Mouse (Mus musculus): ENCODE results near the gene Hbb-y.
"Not testable (repeated sequence)": the region's sequence is repeated elsewhere in the genome, so short reads cannot be mapped to it uniquely, and the experiment has no call there.

Gene Hbb-y

DNA sequence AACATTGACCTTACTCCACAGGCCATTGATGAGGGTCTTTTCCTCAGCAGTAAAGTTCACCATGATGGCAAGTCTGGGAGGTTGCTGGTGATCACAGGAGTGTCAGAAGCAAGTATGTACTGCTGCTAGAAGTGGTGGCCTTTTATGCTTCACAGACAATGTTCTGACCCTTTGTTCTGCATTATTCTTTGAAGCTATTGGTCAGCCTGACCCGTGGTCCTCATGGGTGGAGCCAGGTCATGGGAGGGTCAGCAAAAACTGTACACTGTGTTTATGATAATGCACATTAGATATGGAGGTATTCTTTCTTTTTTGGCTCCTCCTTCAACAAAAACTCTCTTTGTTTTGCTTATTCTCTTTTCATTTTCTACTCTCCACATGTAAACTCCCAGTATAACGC is at the start of gene Hbb-y:
Gene Hbb-y, minus strand, starts transcription at position 127 of the 400 bp plus-strand sequence.
- DNase-seq (ENCODE audit: extremely low spot score): no peak

DNA sequence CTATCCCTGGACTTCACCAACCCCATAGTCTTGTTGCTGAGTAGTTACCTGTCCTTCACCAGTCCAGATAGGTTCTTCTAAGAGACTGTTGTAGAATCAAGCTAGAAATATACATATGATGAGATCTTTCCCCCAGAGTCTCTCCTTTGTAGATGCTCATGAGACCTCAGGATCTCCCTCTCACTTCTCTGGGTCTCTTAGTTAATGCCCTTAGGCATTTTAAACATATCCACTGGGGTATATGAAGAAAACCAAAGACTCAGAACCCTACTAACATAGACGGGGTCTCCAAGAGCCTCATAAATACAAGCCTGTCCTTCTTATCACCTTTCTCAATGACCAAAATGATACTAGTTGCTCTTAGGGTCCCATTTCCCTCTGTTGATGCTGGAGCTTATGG is 41.4 kb upstream of the Hbb-y start, which contains the start of gene Olfr64:
Gene Olfr64, minus strand, starts transcription at position 101 of the 400 bp plus-strand sequence.
- DNase-seq (ENCODE audit: extremely low spot score): no peak

DNA sequence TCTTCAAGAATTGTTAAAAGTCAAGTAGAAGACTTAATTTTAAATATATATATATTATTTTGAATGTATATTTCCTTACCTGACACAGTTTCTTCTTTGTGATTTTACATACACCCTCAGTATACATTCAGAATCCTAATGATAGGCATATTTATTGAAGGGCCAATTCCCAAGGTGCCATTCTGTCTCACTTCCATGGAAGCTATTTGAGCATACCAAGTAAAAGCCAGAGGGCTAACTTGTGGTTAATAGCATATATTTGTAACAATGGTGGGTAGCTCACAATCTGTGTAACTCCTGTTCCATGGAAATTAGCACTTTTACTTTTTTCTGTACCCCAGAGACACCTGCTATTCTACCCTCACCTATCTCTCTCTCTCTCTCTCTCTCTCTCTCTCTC is 33.1 kb upstream of the Hbb-y start, which contains the start of gene Olfr66:
Gene Olfr66, minus strand, starts transcription at position 101 of the 400 bp plus-strand sequence.
- no peak for DNase-seq (ENCODE audit: extremely low spot score)

DNA sequence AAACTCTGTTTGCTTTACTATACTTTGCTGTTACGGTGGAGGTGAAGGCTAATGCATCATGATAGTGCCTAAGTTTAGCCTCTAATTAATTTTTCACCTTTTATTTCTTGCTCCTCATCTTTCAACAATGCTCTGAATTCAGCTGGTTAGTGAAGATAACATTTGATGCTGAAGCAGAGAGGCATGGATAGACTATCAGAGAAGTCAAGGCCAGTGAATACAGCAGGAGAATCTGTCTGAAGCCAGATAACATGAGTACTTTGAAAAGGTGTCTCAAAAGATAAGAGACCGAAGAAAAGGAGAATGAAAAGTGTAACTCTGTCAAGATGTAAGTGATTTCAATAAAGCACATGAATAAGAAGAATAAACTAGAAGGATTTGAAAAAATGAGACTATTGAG is 24.1 kb upstream of the Hbb-y start:
- no peak for DNase-seq (ENCODE audit: extremely low spot score)

DNA sequence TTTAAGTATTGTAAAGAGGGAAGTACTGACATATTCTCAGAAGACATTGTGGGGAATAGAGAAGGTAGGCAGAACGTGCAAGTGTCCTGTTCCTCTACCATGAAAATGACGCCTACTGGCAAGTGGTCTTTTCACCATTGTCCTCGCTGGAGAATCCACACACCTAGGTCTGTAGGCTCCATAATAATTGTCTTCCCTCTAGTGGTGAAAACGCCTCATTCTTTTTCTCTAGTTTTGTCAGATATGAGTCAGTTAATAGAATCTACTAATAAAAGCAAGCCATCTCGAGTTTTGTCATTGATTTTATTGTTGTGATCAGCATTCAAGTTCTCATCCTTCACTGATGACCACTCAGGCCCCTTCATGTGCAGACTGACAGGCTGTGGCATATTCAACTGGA is 21.4 kb upstream of the Hbb-y start:
- DNase-seq (ENCODE audit: extremely low spot score): no peak

DNA sequence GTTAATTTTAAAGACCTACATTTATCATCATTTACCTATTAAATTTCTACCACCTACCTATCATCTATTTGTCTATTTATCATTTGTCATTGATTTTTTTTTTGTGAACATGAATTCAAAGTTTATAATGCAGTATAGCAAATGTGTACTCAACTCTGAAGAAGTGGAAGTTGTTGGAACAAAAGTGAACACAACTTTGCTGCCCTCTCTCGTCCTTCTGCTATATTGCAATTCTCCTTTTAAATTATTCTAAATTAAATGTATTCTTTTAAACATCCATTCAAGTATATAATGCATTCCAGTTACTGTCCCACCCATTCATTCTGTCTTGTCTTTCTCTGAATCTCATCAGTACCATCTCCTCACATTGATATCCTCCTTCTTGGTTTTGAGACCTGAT is 20.0 kb upstream of the Hbb-y start:
- no peak for DNase-seq (ENCODE audit: extremely low spot score)

DNA sequence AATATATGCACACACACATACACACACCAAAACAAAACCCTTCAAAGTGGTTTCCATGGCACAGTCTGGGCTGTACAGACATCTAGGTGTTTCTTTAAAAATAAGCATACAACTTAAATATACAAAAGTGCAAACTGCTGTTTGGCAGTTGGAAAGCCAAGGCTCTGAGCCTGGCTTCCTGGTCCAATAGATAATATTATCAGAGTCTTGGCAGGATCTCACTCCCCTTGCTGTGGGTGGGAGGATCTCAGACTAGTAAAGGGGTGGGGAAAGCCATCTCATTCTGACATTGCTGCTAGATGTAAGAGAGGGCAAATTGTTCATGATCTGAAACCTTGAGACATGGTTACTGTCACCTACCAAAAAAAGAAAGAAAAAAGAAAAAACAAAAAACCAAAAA is 17.7 kb upstream of the Hbb-y start:
- DNase-seq (ENCODE audit: extremely low spot score): no peak

DNA sequence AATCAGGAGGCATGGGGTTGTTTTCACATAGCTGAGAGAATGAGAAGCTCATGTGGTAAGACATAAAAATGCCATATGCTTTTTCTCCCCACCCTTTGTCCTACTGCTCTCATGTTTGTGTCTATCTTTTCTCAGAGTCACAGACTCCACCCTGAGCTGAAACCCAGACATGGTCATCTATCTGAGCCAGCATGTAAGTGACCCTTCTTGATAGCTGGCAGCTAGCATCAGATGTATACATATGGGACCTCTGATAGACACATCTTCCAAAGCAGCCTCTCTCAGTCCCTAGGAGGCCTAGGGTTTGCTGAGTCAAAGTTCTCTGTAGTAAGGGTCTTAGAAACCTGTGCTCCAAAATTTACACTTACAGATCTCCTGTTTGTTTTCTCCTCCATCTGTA is 12.7 kb upstream of the Hbb-y start:
- no peak for DNase-seq (ENCODE audit: extremely low spot score)

DNA sequence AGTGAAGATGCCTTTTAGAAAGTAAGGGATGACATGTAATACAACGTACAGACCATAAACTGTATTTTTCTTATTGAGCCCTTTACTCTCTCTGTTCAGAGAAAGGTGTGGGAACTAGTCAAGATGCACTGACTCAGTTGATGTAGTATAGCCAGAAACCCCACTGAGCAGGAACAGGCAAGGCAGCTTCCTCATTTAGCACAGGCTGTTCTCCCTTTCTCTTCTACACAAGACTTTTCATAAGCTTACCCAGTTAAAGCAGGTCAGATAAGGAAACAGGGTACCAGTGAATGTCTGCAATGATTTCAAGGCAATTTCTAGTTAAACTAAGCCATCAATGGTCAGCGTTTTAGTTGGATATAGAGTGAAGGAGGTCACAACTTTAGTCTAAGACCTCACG is 8.5 kb upstream of the Hbb-y start:
- no peak for DNase-seq (ENCODE audit: extremely low spot score)

DNA sequence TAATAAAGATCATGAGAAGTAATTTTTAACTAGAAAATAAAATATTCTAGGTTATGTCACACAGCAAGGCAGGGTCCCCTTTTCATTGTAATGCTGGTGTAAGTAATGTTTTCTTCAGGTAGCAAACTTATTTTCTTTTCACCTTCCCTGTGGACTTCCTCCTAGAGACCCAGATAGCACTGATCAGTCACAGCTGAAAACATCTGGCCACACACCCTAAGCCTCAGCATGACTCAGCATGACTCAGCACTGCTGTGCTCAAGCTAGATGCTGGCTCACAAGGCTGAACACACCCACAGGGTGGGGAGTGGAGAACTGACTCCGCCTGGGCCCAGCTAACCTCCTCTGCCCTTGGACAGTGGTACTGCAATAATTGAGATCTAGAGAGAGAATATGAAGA is 7.8 kb upstream of the Hbb-y start:
- DNase-seq (ENCODE audit: extremely low spot score): no peak

DNA sequence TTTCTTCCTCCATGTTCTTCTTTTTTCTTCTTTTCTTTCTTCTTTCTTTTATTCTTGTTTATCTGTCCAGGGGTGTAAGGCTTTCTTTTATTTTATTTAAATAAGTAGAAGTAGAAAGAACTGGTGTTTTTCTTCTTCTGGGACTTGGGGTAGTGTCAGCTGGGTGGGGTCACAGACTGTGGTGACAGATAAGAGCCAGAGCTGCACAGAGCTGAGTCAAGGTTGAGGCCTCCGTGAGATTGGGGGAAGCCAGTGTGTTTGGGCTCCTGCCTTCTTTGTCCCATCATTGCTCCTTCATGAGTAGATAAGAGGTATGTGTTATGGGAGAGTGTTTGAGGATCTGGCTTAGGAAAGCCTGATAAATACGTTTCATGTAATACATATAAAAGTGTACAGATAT is 6.1 kb upstream of the Hbb-y start:
- no peak for DNase-seq (ENCODE audit: extremely low spot score)

DNA sequence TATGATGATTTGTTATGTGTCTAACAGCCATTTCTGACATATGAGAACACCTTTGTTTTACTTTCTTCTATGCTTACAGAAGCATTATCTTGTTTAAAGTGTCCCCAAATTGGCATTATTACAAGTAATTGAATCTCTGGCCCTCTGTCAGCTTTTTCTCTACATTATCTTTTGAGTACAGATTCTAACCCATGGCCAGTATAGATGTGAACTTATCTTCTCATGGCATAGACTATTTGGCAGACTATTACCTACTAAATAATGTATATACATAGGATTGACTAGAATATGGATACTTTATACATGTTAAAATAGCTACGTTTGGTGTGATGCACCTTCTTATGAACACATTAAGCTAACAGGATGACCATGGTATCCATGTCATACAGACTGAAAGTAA is 1.7 kb upstream of the Hbb-y start:
- no peak for DNase-seq (ENCODE audit: extremely low spot score)

DNA sequence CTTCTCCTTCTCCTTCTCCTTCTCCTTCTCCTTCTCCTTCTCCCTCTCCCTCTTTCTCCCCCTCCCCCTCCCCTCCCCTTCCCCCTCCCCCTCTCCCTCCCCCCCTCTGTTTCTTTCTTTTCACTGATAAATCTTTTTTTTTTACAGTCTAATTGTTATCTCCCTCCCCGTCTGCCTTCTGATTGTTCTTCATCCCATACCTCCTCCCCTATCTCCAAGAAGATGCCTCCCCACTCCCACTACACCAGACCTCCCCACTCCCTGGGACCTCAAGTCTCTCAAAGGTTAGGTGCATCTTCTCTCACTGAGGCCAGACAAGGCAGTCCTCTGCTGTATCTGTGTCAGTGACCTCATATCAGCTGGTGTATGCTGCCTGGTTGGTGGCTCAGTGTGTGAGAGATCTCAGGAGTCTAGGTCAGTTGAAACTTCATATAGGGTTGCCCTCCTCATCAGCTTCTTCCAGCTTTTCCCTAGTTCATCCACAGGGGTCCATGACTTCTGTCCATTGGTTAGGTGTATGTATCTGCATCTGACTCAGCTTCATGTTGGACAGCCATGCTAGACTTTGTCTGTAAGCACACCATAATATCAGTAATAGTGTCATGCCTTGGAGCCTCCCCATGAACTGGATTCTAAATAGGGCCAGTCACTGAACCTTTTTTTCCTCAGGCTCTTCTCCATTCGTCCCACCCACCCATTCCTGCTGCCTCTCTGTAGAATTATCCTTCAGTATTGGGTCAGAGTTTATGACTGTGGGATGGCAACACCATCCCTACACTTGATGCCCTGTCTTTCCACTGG is 8.3 kb downstream of the Hbb-y start:
- DNase-seq (ENCODE audit: extremely low spot score): no peak

DNA sequence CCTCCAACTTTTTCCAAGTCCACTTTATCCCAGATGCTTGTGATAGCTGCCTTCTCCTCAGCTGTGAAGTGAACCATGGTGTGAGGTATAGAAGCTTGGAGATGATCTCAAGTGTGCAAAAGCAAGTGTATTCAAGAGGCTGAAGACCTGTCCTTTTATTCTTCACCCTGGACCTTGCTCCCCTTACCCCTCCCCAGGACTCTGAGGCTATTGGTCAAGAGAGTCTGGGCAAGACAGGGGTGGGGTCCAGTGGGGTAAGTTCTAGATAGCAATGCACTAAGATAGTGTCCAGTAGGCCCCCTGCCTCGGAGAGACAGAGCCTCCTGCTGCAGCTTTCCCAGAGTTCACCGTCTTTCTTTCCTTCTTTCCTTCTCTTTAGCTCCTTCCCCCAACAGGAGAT is 10.0 kb downstream of the Hbb-y start, which contains the start of gene Hbb-bh1:
Gene Hbb-bh1, minus strand, starts transcription at position 131 of the 400 bp plus-strand sequence.
- DNase-seq (ENCODE audit: extremely low spot score): no peak

DNA sequence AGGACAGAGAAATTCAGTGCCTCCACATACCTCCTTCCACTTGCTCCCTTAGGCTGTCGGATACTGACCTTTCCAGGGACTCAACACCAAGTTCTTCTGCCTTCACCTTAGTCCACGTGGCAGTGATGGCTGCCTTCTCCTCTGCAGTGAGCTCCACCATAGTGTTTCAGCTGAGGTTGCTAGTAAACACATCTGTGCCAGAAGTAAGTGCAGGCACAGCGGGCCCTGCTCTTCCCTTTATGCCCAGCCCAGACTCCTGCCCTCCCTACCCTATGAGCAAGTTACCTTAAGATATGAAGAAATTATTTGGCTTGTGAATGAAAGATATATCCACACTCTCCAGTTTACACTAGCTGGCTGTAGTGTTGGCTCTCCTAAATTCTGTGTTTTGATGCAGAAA is 12.7 kb downstream of the Hbb-y start, which contains the start of gene Hbb-bh2:
Gene Hbb-bh2, minus strand, starts transcription at position 253 of the 400 bp plus-strand sequence.
- DNase-seq (ENCODE audit: extremely low spot score): no peak

DNA sequence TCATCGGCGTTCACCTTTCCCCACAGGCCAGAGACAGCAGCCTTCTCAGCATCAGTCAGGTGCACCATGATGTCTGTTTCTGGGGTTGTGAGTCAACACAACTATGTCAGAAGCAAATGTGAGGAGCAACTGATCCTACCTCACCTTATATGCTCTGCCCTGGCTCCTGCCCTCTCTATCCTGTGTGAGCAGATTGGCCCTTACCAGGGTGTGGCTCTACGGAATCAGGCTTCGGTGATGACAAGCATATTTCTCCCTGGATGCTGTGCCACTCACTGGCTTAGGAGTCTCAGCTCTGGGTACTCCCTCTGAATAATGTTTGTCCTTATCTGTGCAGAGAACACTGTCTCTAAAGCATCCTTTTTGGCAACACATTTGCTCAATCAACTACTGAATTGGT is 25.2 kb downstream of the Hbb-y start, which contains the start of gene Hbb-bs:
Gene Hbb-bs, minus strand, starts transcription at position 289 of the 400 bp plus-strand sequence.
- DNase-seq (ENCODE audit: extremely low spot score): no peak

DNA sequence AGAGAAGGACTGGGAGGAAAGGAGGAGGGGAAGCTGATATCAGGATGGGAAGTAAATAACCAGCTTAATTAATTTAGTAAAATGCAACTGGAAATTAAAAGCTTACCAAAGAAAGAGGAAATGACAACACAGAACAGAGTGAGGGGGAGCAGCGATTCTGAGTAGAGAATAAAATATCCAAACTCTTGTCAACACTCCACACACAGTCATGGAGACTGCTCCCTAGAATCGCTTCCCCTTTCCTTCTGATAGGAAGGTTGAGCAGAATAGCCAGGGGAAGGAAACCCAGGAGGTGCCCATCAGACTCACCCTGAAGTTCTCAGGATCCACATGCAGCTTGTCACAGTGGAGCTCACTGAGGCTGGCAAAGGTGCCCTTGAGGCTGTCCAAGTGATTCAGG is 25.9 kb downstream of the Hbb-y start:
- DNase-seq (ENCODE audit: extremely low spot score): not testable (repeated sequence)

DNA sequence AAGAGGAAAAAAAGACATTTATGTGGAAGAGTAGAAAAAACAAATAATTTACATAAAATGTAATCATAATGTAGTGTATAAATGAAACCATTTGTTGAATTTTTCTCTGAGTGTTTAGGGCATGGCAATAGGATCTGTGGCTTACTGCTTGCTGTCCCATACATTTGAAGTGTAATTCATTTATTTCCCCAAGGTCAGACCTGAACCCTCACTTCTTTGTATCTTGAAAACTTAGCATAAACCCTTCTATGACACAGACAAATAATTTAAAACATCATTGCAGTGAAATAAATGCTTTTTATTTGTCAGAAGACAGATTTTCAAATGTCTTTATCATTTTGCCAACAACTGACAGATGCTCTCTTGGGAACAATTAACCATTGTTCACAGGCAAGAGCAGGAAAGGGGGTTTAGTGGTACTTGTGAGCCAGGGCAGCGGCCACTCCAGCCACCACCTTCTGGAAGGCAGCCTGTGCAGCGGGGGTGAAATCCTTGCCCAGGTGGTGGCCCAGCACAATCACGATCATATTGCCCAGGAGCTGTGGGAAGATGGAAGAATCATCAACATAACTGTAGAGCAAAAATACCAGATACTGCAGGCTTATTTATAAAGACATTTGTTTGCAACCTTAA is 26.6 kb downstream of the Hbb-y start:
- no peak for DNase-seq (ENCODE audit: extremely low spot score)

DNA sequence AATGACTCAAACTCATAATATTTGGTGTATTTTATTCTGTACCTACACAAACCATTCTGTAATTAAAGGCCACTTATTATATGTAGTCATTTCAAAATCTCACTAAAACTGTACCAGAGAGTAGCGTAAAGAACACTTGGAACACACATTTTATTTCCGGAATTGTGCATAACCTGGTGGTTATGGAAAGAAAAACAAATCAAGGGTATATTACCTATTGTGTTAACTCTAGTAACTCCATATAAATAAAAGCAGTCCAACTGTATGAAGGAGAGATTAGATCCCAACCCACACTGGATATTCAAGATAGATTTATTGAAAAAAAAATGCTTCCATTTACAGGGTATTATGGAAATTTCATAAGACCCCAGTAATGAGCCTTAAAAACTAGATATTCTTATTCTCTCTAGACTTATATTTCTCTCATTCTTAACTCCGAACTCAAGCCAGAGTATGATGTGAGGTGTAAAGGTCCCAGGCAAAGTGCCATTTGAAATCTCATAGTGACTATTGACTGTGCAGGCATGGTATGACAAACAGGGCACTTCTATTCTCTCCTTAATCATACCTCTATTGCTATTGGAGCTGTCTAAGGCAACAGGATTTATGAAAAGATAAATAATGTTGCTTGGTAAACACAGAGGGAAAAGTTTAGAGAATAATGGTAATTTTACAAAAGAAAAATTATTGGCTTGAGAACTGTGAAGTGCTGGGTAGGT is 27.3 kb downstream of the Hbb-y start:
- DNase-seq (ENCODE audit: extremely low spot score): no peak

DNA sequence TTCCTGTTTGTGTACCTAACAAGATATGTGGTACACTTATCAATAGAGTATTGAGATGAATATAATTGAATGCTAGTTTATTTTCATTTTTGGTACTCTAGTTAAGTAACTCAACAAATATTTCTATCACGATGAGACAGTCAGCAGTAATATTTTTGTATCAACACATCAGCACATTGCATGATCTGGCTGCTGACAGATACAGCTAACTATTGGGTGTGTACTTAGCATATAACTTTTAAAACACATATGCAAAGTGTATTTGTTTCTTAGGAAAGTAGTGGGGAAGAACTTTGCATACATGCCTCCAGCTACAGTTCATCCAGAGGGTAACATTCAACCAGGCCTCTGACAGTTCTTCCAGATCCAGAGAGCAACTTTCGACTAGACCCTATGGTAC is 28.4 kb downstream of the Hbb-y start:
- DNase-seq (ENCODE audit: extremely low spot score): no peak

DNA sequence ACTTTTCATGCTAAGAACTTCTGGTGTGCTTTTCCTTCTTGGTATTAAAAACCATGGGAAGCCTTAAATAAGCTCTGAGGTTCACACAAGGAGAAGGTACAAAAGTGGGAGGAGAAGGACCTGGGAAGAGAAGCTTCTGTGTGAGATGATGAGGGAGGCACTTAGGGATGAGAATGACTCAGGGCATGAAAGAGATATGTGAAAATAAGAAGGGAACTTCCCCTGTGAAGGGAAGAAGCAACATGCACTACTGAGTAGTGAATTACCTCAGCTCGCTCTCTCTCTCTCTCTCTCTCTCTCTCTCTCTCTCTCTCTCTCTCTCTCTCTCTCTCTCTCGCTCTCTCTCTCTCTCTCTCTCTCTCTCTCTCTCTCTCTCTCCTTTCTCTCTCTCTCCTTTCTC is 37.9 kb downstream of the Hbb-y start:
- DNase-seq (ENCODE audit: extremely low spot score): not testable (repeated sequence)

DNA sequence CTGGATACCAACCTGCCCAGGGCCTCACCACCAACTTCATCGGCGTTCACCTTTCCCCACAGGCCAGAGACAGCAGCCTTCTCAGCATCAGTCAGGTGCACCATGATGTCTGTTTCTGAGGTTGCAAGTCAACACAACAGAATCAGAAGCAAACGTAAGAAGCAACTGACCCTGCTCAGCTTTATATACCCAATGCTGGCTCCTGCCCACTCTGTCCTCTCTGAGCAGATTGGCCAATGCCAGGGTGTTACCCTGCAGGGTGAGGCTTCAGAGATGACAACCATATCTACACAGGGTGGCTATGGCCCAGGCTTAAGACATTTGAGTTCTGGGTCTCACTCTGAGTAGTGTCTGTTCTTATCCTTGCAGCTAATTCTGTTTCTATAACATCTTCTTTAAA is 39.2 kb downstream of the Hbb-y start, which contains the start of gene Hbb-bt:
Gene Hbb-bt, minus strand, starts transcription at position 231 of the 400 bp plus-strand sequence.
- DNase-seq (ENCODE audit: extremely low spot score): no peak
